Mouse (Mus musculus) E14TG2a.4 (cell line): ENCODE data around the gene Phf6.
"Not testable (repeated sequence)": the region's sequence is repeated elsewhere in the genome, so short reads cannot be mapped to it uniquely, and the experiment has no call there.

Experiments
- H3K27me3 ChIP-seq: 2 replicates; pipeline ENCODE4 v1.6.1; 2014; ENCODE audit warnings: low read length, control low read depth; ENCODE audit not compliant: insufficient read depth
- H3K36me3 ChIP-seq: 2 replicates; pipeline ENCODE4 v1.6.1; 2014; ENCODE audit warnings: low read length, control low read depth; ENCODE audit not compliant: insufficient read depth
- H3K4me1 ChIP-seq: replicated peaks from 2 replicates; pipeline ENCODE4 v1.6.1; 2014; ENCODE audit warnings: low read depth, low read length, control low read depth
- H3K4me3 ChIP-seq: replicated peaks from 2 replicates; pipeline ENCODE4 v1.5.1; 2014; ENCODE audit warnings: mild to moderate bottlenecking, low read length
- H3K9me3 ChIP-seq: 2 replicates; pipeline ENCODE4 v1.6.1; 2014; ENCODE audit warnings: low read length, control low read depth
- CTCF ChIP-seq: conservative IDR thresholded peaks from 2 replicates; pipeline ENCODE4 v1.5.1; 2014; ENCODE audit warnings: low read length
- NANOG ChIP-seq: IDR thresholded peaks from 2 replicates; pipeline ENCODE4 v1.6.1; 2014; ENCODE audit warnings: borderline replicate concordance, low read length, mixed read lengths
- POU5F1 ChIP-seq: IDR thresholded peaks from 2 replicates; pipeline ENCODE4 v1.6.1; 2014; ENCODE audit warnings: low read length, borderline replicate concordance

The Phf6 gene

GRCm38 (mm10) chrX:52911587-52912371 is at the start of gene Phf6:
Phf6 (plus strand) TSS chrX:52912266.
- Histone ChIP-seq H3K36me3 (no peaks in the 10 kb centered on the region), H3K4me1 (peaks cover 18% of the 10 kb centered on the region), H3K4me3 (peak within 1 kb of the TSS; percentile 85), H3K27me3 (0 out of 2 replicates have a peak, but pooled peaks cover 3% of the 10 kb centered on the region), H3K9me3 (no peaks in the 10 kb centered on the region)
- TF ChIP-seq POU5F1, result no peak
- TF ChIP-seq CTCF, result no peak

GRCm38 (mm10) chrX:52864126-52864525 is 47.9 kb upstream of the Phf6 start:
- Histone ChIP-seq H3K27me3 (no peaks in the 10 kb centered on the region), H3K4me3 (no peak overlapping the region), H3K9me3 (no peaks in the 10 kb centered on the region), H3K4me1 (no peaks in the 10 kb centered on the region), H3K36me3 (no peaks in the 10 kb centered on the region)
- TF ChIP-seq CTCF, result peak; percentile 31; the same call in 1 of the 2 replicates
- TF ChIP-seq NANOG, result no peak

GRCm38 (mm10) chrX:52898486-52898885 is 13.6 kb upstream of the Phf6 start:
- H3K9me3 ChIP-seq, H3K4me3 ChIP-seq, H3K4me1 ChIP-seq, H3K27me3 ChIP-seq, H3K36me3 ChIP-seq: not testable (repeated sequence)

GRCm38 (mm10) chrX:52912372-52912728 is 284 bp downstream of the Phf6 start:
- Histone ChIP-seq H3K4me3 (peak overlapping the region; percentile 85), H3K36me3 (no peaks in the 10 kb centered on the region), H3K4me1 (peaks cover 18% of the 10 kb centered on the region), H3K27me3 (0 out of 2 replicates have a peak, but pooled peaks cover 3% of the 10 kb centered on the region), H3K9me3 (no peaks in the 10 kb centered on the region)
- no peak for TF ChIP-seq POU5F1

- Histone ChIP-seq H3K9me3 (no peaks in the 10 kb centered on the region), H3K36me3 (no peaks in the 10 kb centered on the region), H3K4me3 (peak overlapping the region; percentile 85), H3K27me3 (0 out of 2 replicates have a peak, but pooled peaks cover 3% of the 10 kb centered on the region), H3K4me1 (peaks cover 18% of the 10 kb centered on the region)
- TF ChIP-seq NANOG (no peak), CTCF (no peak), POU5F1 (no peak)
Observed at GRCm38 (mm10) chrX:52912826-52913701, 998 bp downstream of the Phf6 start.

- Histone ChIP-seq H3K9me3 (no peaks in the 10 kb centered on the region), H3K4me1 (peaks cover 18% of the 10 kb centered on the region), H3K4me3 (no peak overlapping the region), H3K36me3 (no peaks in the 10 kb centered on the region), H3K27me3 (0 out of 2 replicates have a peak, but pooled peaks cover 3% of the 10 kb centered on the region)
- TF ChIP-seq POU5F1 (no peak), CTCF (no peak), NANOG (no peak)
Observed at GRCm38 (mm10) chrX:52913856-52914255, 1.8 kb downstream of the Phf6 start.

GRCm38 (mm10) chrX:52914705-52915104 is 2.6 kb downstream of the Phf6 start:
- Histone ChIP-seq H3K36me3 (no peaks in the 10 kb centered on the region), H3K9me3 (no peaks in the 10 kb centered on the region), H3K4me3 (no peak overlapping the region), H3K4me1 (peaks cover 13% of the 10 kb centered on the region), H3K27me3 (0 out of 2 replicates have a peak, but pooled peaks cover 3% of the 10 kb centered on the region)
- no peak for TF ChIP-seq POU5F1
- no peak for TF ChIP-seq CTCF
- no peak for TF ChIP-seq NANOG

GRCm38 (mm10) chrX:52916516-52916915 is 4.5 kb downstream of the Phf6 start:
- Histone ChIP-seq H3K9me3 (no peaks in the 10 kb centered on the region), H3K27me3 (0 out of 2 replicates have a peak, but pooled peaks cover 3% of the 10 kb centered on the region), H3K36me3 (no peaks in the 10 kb centered on the region), H3K4me1 (0 out of 2 replicates have a peak, but pooled peaks cover 3% of the 10 kb centered on the region), H3K4me3 (no peak overlapping the region)
- TF ChIP-seq CTCF (0 out of 2 replicates have a peak, but pooled peaks have one; percentile 7), NANOG (no peak), POU5F1 (no peak)

GRCm38 (mm10) chrX:52926726-52927125 is 14.7 kb downstream of the Phf6 start:
- no peak overlapping the region for H3K4me3 ChIP-seq
- H3K27me3 ChIP-seq, result no peaks in the 10 kb centered on the region
- H3K36me3 ChIP-seq, result no peaks in the 10 kb centered on the region
- no peaks in the 10 kb centered on the region for H3K4me1 ChIP-seq
- H3K9me3 ChIP-seq, result no peaks in the 10 kb centered on the region
- TF ChIP-seq CTCF (no peak), NANOG (no peak), POU5F1 (no peak)
